Mouse (Mus musculus) hindbrain, embryonic 13.5 days (tissue): Measurements from ENCODE around the gene Ctnna2. TPM values are rescaled to one million over a fixed set of nuclear protein-coding genes. Genes with fewer than 3 reads are reported as not detected.

Experiments used
- ATAC-seq: fragments of 200-750 bp; cut with Nextera tagmentation; 2 replicates; pipeline ENCODE4 v1.8.0; 2017; ENCODE audit warnings: moderate TSS enrichment; ENCODE audit not compliant: low FRiP score
- H3K27ac ChIP-seq: fragments of 300-500 bp; sonication (generic); 2 replicates; pipeline ENCODE4 v1.5.1; 2015; ENCODE audit warnings: inconsistent platforms, mild to moderate bottlenecking, moderate library complexity
- H3K27me3 ChIP-seq: fragments of 300-500 bp; sonication (generic); 2 replicates; pipeline ENCODE4 v1.6.1; 2015; ENCODE audit warnings: mild to moderate bottlenecking, inconsistent platforms
- H3K36me3 ChIP-seq: fragments of 300-500 bp; sonication (generic); 2 replicates; pipeline ENCODE4 v1.6.1; 2015; ENCODE audit warnings: mild to moderate bottlenecking, inconsistent platforms
- H3K4me1 ChIP-seq: fragments of 300-500 bp; sonication (generic); replicated peaks from 2 replicates; pipeline ENCODE4 v1.6.1; 2015; ENCODE audit warnings: inconsistent platforms
- H3K4me2 ChIP-seq: fragments of 300-500 bp; sonication (generic); 2 replicates; pipeline ENCODE4 v1.6.1; 2015; ENCODE audit warnings: inconsistent platforms, mild to moderate bottlenecking, moderate library complexity
- H3K4me3 ChIP-seq: fragments of 300-500 bp; sonication (generic); 2 replicates; pipeline ENCODE4 v1.5.1; 2015; ENCODE audit warnings: mild to moderate bottlenecking, inconsistent platforms
- H3K9ac ChIP-seq: fragments of 300-500 bp; sonication (generic); 2 replicates; pipeline ENCODE4 v1.6.1; 2015; ENCODE audit warnings: mild to moderate bottlenecking, inconsistent platforms
- H3K9me3 ChIP-seq: fragments of 300-500 bp; sonication (generic); 2 replicates; pipeline ENCODE4 v1.6.1; 2016; ENCODE audit warnings: inconsistent platforms
- WGBS: fragments of 180-500 bp; shearing (Covaris S2); methylation state at CpG from one replicate; pipeline ENCODE4 v1.1.7; 2015; 5-methylcytosine and 5-hydroxymethylcytosine counted together
- polyA plus RNA-seq: library from polyadenylated mRNA; unstranded; fragments of >200 nt; fragmentation: Nextera tagmentation; extraction: Ambion mirVana; gene quantifications from 2 replicates; pipeline ENCODE4 v1.2.1, GENCODE M21; 2015

Ctnna2 gene
- 136 TPM in 2 replicates for polyA plus RNA-seq

GRCm38 (mm10) chr6:77979241-77979961, at the start of gene Ctnna2:
Gene Ctnna2 (minus strand): TSS chr6:77979699.
- Histone ChIP-seq H3K27me3 (no peaks in the 10 kb centered on the region), H3K9ac (peak within 1 kb of the TSS; percentile 81), H3K27ac (peak within 1 kb of the TSS; percentile 98), H3K36me3 (no peaks in the 10 kb centered on the region), H3K4me2 (peak within 1 kb of the TSS; percentile 66), H3K4me3 (peak within 1 kb of the TSS; percentile 65), H3K9me3 (no peaks in the 10 kb centered on the region), H3K4me1 (peaks cover 42% of the 10 kb centered on the region)
- WGBS: under 1% methylated on average over 44 of the region's 58 CpGs
- ATAC-seq: peak; percentile 97

GRCm38 (mm10) chr6:77980137-77981052, 896 bp upstream of the Ctnna2 start:
- Histone ChIP-seq H3K27ac (peak overlapping the region; percentile 98), H3K4me2 (peak overlapping the region; percentile 66), H3K9ac (peak overlapping the region; percentile 81), H3K36me3 (no peaks in the 10 kb centered on the region), H3K4me1 (peaks cover 39% of the 10 kb centered on the region), H3K27me3 (no peaks in the 10 kb centered on the region), H3K4me3 (peak overlapping the region; percentile 65), H3K9me3 (no peaks in the 10 kb centered on the region)
- WGBS: 6% methylated on average over 15 of the region's 15 CpGs
- peak; percentile 21 for ATAC-seq

GRCm38 (mm10) chr6:77978476-77979240, 841 bp downstream of the Ctnna2 start:
- no peaks in the 10 kb centered on the region for H3K27me3 ChIP-seq
- peak overlapping the region; percentile 81 for H3K9ac ChIP-seq
- 10% methylated on average over 10 of the region's 10 CpGs for WGBS
- H3K9me3 ChIP-seq: no peaks in the 10 kb centered on the region
- H3K4me3 ChIP-seq: peak overlapping the region; percentile 65
- peak overlapping the region; percentile 98 for H3K27ac ChIP-seq
- no peaks in the 10 kb centered on the region for H3K36me3 ChIP-seq
- H3K4me2 ChIP-seq: peak overlapping the region; percentile 66
- ATAC-seq: peak; percentile 40
- H3K4me1 ChIP-seq: peaks cover 42% of the 10 kb centered on the region

GRCm38 (mm10) chr6:77970545-77971242, 8.8 kb downstream of the Ctnna2 start:
- Histone ChIP-seq H3K9ac (no peak overlapping the region), H3K27me3 (no peaks in the 10 kb centered on the region), H3K4me1 (peaks cover 28% of the 10 kb centered on the region), H3K4me3 (no peak overlapping the region), H3K27ac (peak overlapping the region; percentile 1; the same call in 1 of the 2 replicates), H3K4me2 (0 out of 2 replicates have a peak overlapping the region, but pooled peaks have one; percentile 19), H3K9me3 (no peaks in the 10 kb centered on the region), H3K36me3 (no peaks in the 10 kb centered on the region)
- WGBS: 47% methylated on average over 10 of the region's 10 CpGs
- peak; percentile 71 for ATAC-seq

GRCm38 (mm10) chr6:77969774-77970173, 9.7 kb downstream of the Ctnna2 start:
- H3K9ac ChIP-seq: no peak overlapping the region
- H3K27me3 ChIP-seq: no peaks in the 10 kb centered on the region
- peaks cover 24% of the 10 kb centered on the region for H3K4me1 ChIP-seq
- ATAC-seq: peak; percentile 60; the same call in 1 of the 2 replicates
- peak overlapping the region; percentile 76 for H3K27ac ChIP-seq
- peak overlapping the region; percentile 21; the same call in 1 of the 2 replicates for H3K4me2 ChIP-seq
- WGBS: 20% methylated on average over 4 of the region's 4 CpGs
- no peaks in the 10 kb centered on the region for H3K9me3 ChIP-seq
- H3K4me3 ChIP-seq: no peak overlapping the region
- H3K36me3 ChIP-seq: no peaks in the 10 kb centered on the region

- H3K4me2 ChIP-seq: no peak overlapping the region
- H3K9ac ChIP-seq: no peak overlapping the region
- no peak for ATAC-seq
- H3K9me3 ChIP-seq: no peaks in the 10 kb centered on the region
- H3K27me3 ChIP-seq: no peaks in the 10 kb centered on the region
- H3K4me3 ChIP-seq: no peak overlapping the region
- WGBS: 86% methylated on average over 1 of the region's 1 CpGs
- H3K27ac ChIP-seq: no peak overlapping the region
- peaks cover 5% of the 10 kb centered on the region; the same call in 1 of the 2 replicates for H3K4me1 ChIP-seq
- no peaks in the 10 kb centered on the region for H3K36me3 ChIP-seq
Measured at GRCm38 (mm10) chr6:77962011-77962410, 17.5 kb downstream of the Ctnna2 start.

GRCm38 (mm10) chr6:77951276-77951675, 28.2 kb downstream of the Ctnna2 start:
- Histone ChIP-seq H3K9me3 (no peaks in the 10 kb centered on the region), H3K27ac (0 out of 2 replicates have a peak overlapping the region, but pooled peaks have one; percentile 3), H3K27me3 (no peaks in the 10 kb centered on the region), H3K4me3 (no peak overlapping the region), H3K4me2 (no peak overlapping the region), H3K4me1 (peaks cover 3% of the 10 kb centered on the region; the same call in 1 of the 2 replicates), H3K9ac (no peak overlapping the region), H3K36me3 (no peaks in the 10 kb centered on the region)
- no peak for ATAC-seq
- 79% methylated on average over 4 of the region's 4 CpGs for WGBS

- Histone ChIP-seq H3K27me3 (no peaks in the 10 kb centered on the region), H3K9ac (no peak overlapping the region), H3K36me3 (no peaks in the 10 kb centered on the region), H3K9me3 (no peaks in the 10 kb centered on the region), H3K4me1 (peaks cover 3% of the 10 kb centered on the region; the same call in 1 of the 2 replicates), H3K4me3 (no peak overlapping the region), H3K4me2 (no peak overlapping the region), H3K27ac (no peak overlapping the region)
- WGBS: 88% methylated on average over 2 of the region's 2 CpGs
- no peak for ATAC-seq
Measured at GRCm38 (mm10) chr6:77950690-77951089, 28.8 kb downstream of the Ctnna2 start.

GRCm38 (mm10) chr6:77929375-77929774, 50.1 kb downstream of the Ctnna2 start:
- no peak for ATAC-seq
- Histone ChIP-seq H3K27me3 (no peaks in the 10 kb centered on the region), H3K4me2 (no peak overlapping the region), H3K4me1 (no peaks in the 10 kb centered on the region), H3K27ac (no peak overlapping the region), H3K9ac (no peak overlapping the region), H3K36me3 (no peaks in the 10 kb centered on the region), H3K9me3 (no peaks in the 10 kb centered on the region), H3K4me3 (no peak overlapping the region)
- WGBS: 91% methylated on average over 3 of the region's 3 CpGs

- Histone ChIP-seq H3K27me3 (no peaks in the 10 kb centered on the region), H3K4me2 (no peak overlapping the region), H3K4me3 (no peak overlapping the region), H3K9me3 (no peaks in the 10 kb centered on the region), H3K36me3 (no peaks in the 10 kb centered on the region), H3K27ac (no peak overlapping the region), H3K4me1 (no peaks in the 10 kb centered on the region), H3K9ac (no peak overlapping the region)
- ATAC-seq: no peak
- WGBS: 97% methylated on average over 2 of the region's 2 CpGs
Measured at GRCm38 (mm10) chr6:77873150-77873549, 106.3 kb downstream of the Ctnna2 start.

GRCm38 (mm10) chr6:77869313-77869712, 110.2 kb downstream of the Ctnna2 start:
- no peaks in the 10 kb centered on the region for H3K36me3 ChIP-seq
- H3K9me3 ChIP-seq: no peaks in the 10 kb centered on the region
- ATAC-seq: no peak
- H3K27ac ChIP-seq: no peak overlapping the region
- no peak overlapping the region for H3K4me2 ChIP-seq
- no peak overlapping the region for H3K4me3 ChIP-seq
- H3K4me1 ChIP-seq: no peaks in the 10 kb centered on the region
- no peak overlapping the region for H3K9ac ChIP-seq
- H3K27me3 ChIP-seq: no peaks in the 10 kb centered on the region
- 57% methylated on average over 2 of the region's 2 CpGs for WGBS
